In genomic region chr2:122081728-122082456, GRCm38 (mm10) we compare ENCODE assay signal across 10 mouse cellular contexts. TPM values are rescaled to one million over a fixed set of nuclear protein-coding genes. Genes with fewer than 3 reads are reported as not detected.
A peak's percentile ranks its signal among the peaks of the same experiment; 100 is the strongest.
DNase-seq lines count a peak whose midpoint lies in the region; ATAC-seq lines count a peak whose summit lies in the region.
"Had no signal": no experiment of that assay in that cellular context is flagged by ENCODE, and none has a peak within 500 bp of the region (broad histone marks: within the 10 kb centered on the region; RNA-seq: fewer than 3 reads in every experiment).

No protein-coding gene starts in this region.

- H3K4me2 ChIP-seq in limb, embryonic 11.5 days (ENCODE audit: low read depth, severe bottlenecking) = no peak overlapping the region
- H3K4me2 ChIP-seq: midbrain, embryonic 12.5 days had no signal

- H3K9ac ChIP-seq in limb, embryonic 11.5 days (ENCODE audit: low read length) = no peak overlapping the region
- H3K9ac ChIP-seq: midbrain, embryonic 12.5 days had no signal

- ATAC-seq in limb, embryonic 11.5 days (ENCODE audit: insufficient number of reproducible peaks, low FRiP score, low TSS enrichment, low read depth) = no peak
- no peak for ATAC-seq in activated CD4-positive, CD25-positive, alpha-beta regulatory T cell, adult 4 months

- no peak overlapping the region for H3K4me3 ChIP-seq in limb, embryonic 11.5 days (ENCODE audit: low read depth, low read length)
- no peak overlapping the region for H3K4me3 ChIP-seq in limb, embryonic 10.5 days
- no peak overlapping the region for H3K4me3 ChIP-seq in forebrain, embryonic 10.5 days
- H3K4me3 ChIP-seq: midbrain, embryonic 12.5 days had no signal

- H3K4me1 ChIP-seq in limb, embryonic 11.5 days (ENCODE audit: control insufficient read depth, insufficient read depth, low read length) = no peaks in the 10 kb centered on the region
- peaks cover 5% of the 10 kb centered on the region; the same call in 1 of the 2 replicates for H3K4me1 ChIP-seq in limb, embryonic 10.5 days
- H3K4me1 ChIP-seq in forebrain, embryonic 10.5 days = peaks cover 2% of the 10 kb centered on the region; the same call in 1 of the 2 replicates

- 42% methylated on average over 7 of the region's 7 CpGs for WGBS in limb, embryonic 11.5 days
- 65% methylated on average over 7 of the region's 7 CpGs for whole genome bisulfite sequencing in limb, embryonic 10.5 days
- 88% methylated on average over 7 of the region's 7 CpGs for WGBS in forebrain, embryonic 10.5 days

- H3K27ac ChIP-seq in limb, embryonic 11.5 days (replicated peaks; ENCODE audit: low read depth, low read length) = no peak overlapping the region
- H3K27ac ChIP-seq in limb, embryonic 10.5 days = no peak overlapping the region
- no peak overlapping the region for H3K27ac ChIP-seq in forebrain, embryonic 10.5 days
- H3K27ac ChIP-seq: midbrain, embryonic 12.5 days had no signal

- peak; percentile 56 for DNase-seq in limb, embryonic 11.5 days (ENCODE audit: low spot score)
- DNase-seq in limb, embryonic 10.5 days (ENCODE audit: low spot score) = no peak
- peak; percentile 26 to 38 for DNase-seq in cerebellum, postnatal 36 days
- peak; percentile 20 to 50 for DNase-seq in kidney, postnatal 36 days
- DNase-seq in lung, postnatal 4 days = peak; percentile 30 to 37
- DNase-seq in forebrain, embryonic 10.5 days (ENCODE audit: extremely low spot score, low spot score) = no peak
- no peak for DNase-seq in left cerebral cortex, postnatal 36 days (ENCODE audit: low spot score in 2 of 2)

- H3K36me3 ChIP-seq in limb, embryonic 11.5 days (ENCODE audit: control insufficient read depth, insufficient read depth, low read length) = peaks cover 2% of the 10 kb centered on the region; the same call in 1 of the 2 replicates
- peaks cover 68% of the 10 kb centered on the region for H3K36me3 ChIP-seq in limb, embryonic 10.5 days
- peaks cover 88% of the 10 kb centered on the region for H3K36me3 ChIP-seq in forebrain, embryonic 10.5 days (replicated peaks)

- no peaks in the 10 kb centered on the region for H3K9me3 ChIP-seq in limb, embryonic 11.5 days (ENCODE audit: control insufficient read depth, low read length)
- H3K9me3 ChIP-seq in limb, embryonic 10.5 days (replicated peaks) = no peaks in the 10 kb centered on the region
- no peaks in the 10 kb centered on the region for H3K9me3 ChIP-seq in forebrain, embryonic 10.5 days
- H3K9me3 ChIP-seq: G1E; midbrain, embryonic 12.5 days had no signal

- intact Hi-C loops in left cerebral cortex, postnatal 36 days (cut with DNase I) = no loop called here

- no peaks in the 10 kb centered on the region for H3K27me3 ChIP-seq in limb, embryonic 11.5 days (ENCODE audit: control insufficient read depth, insufficient read depth, low read length)
- H3K27me3 ChIP-seq in limb, embryonic 10.5 days (ENCODE audit: low read depth, poor library complexity, severe bottlenecking) = no peaks in the 10 kb centered on the region
- H3K27me3 ChIP-seq in forebrain, embryonic 10.5 days (ENCODE audit: poor library complexity, severe bottlenecking) = no peaks in the 10 kb centered on the region
- H3K27me3 ChIP-seq: midbrain, embryonic 12.5 days had no signal

RNA-seq across cellular contexts. Expression of gene Spg11, which starts 36.3 kb away (rescaled TPM):
- 9.5 and 13.0 TPM in 2 replicates for polyA plus RNA-seq in limb, embryonic 11.5 days (2014; fragmentation: Nextera tagmentation; extraction: Ambion mirVana)
- polyA plus RNA-seq in limb, embryonic 10.5 days (2016; fragmentation: Nextera tagmentation; extraction: Ambion mirVana) = 9.8 and 12.1 TPM in 2 replicates
- 13.5 and 13.6 TPM in 2 replicates for polyA plus RNA-seq in forebrain, embryonic 10.5 days (2016; fragmentation: Nextera tagmentation; extraction: Ambion mirVana)
- total RNA-seq in left cerebral cortex, postnatal 36 days (2021) = 10 to 100 TPM; 14.4 to 16.4 TPM
- polyA plus RNA-seq in activated CD4-positive, CD25-positive, alpha-beta regulatory T cell, adult 4 months (2017; shearing (Covaris generic)) = 1 to 10 TPM; 5.5 to 5.8 TPM

RNA-seq across cellular contexts. Expression of gene Eif3j1, which starts 53.5 kb away (rescaled TPM):
- polyA plus RNA-seq in limb, embryonic 11.5 days (2014; fragmentation: Nextera tagmentation; extraction: Ambion mirVana) = 15.1 and 15.4 TPM in 2 replicates
- polyA plus RNA-seq in limb, embryonic 10.5 days (2016; fragmentation: Nextera tagmentation; extraction: Ambion mirVana) = 13.1 and 13.6 TPM in 2 replicates
- 13.9 and 14.3 TPM in 2 replicates for polyA plus RNA-seq in forebrain, embryonic 10.5 days (2016; fragmentation: Nextera tagmentation; extraction: Ambion mirVana)
- 10 to 100 TPM; 17.7 to 19.6 TPM for total RNA-seq in left cerebral cortex, postnatal 36 days (2021)
- 1 to 10 TPM; 3.5 to 4.0 TPM for polyA plus RNA-seq in activated CD4-positive, CD25-positive, alpha-beta regulatory T cell, adult 4 months (2017; shearing (Covaris generic))

Comparison
In these comparisons a context has a peak if more than half of its experiments do, and no peak if none do; other contexts are left out.
1. DNase-seq: peak in limb, embryonic 11.5 days (single experiment), cerebellum, postnatal 36 days (2 of 2), kidney, postnatal 36 days (2 of 2) and lung, postnatal 4 days (2 of 2); none in limb, embryonic 10.5 days (single experiment), forebrain, embryonic 10.5 days (single experiment) and left cerebral cortex, postnatal 36 days (0 of 2).